Mouse (Mus musculus) small intestine, adult 2 months (tissue): ENCODE data around the gene Zmiz1.

Experiments used
- CTCF ChIP-seq: fragments of 200-500 bp; IDR thresholded peaks from 2 replicates; pipeline ENCODE4 v1.5.1; 2012; ENCODE audit warnings: low read depth, mild to moderate bottlenecking, control low read depth, inconsistent platforms, low read length, moderate library complexity, mixed read lengths; ENCODE audit not compliant: insufficient replicate concordance, insufficient read length; ENCODE audit errors: extremely low read depth
- POLR2A ChIP-seq: fragments of 200-500 bp; IDR thresholded peaks from 2 replicates; pipeline ENCODE4 v1.6.1; 2012; ENCODE audit warnings: low read depth, mild to moderate bottlenecking, control low read depth, inconsistent platforms, low read length, moderate library complexity

DNA sequence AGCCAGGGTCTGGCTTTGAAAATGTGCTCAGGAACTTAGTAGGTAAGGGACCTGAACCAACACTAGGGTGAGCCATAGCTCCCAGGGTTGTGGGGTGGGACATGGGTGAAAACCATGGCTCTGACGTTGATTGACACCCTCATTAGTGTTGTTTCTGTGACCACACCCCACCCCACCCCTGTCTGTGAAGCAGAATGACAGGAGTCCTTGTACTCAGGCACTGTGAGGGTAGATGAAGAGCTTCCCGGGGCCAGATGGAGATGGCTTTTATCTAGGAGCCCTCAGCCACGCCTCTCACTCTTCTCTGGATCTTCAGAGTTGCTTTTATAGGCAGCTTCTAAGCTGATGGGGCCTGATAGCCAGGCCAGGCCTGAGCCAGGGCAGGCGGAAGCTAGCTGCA lies 63.4 kb downstream of the Zmiz1 start:
- TF ChIP-seq CTCF (no peak), POLR2A (no peak)
